Mouse (Mus musculus) ES-E14 (cell line): ENCODE measurements around the gene Smarcc1.

Experiments
- HCFC1 ChIP-seq: IDR thresholded peaks from 2 replicates; pipeline ENCODE4 v1.6.1; 2012; ENCODE audit warnings: low read length, inconsistent platforms, borderline replicate concordance; ENCODE audit not compliant: insufficient read depth
- ZC3H11A ChIP-seq: IDR thresholded peaks from 2 replicates; pipeline ENCODE4 v1.6.1; 2012; ENCODE audit warnings: low read depth, mild to moderate bottlenecking, inconsistent platforms, low read length, borderline replicate concordance
- ZNF384 ChIP-seq: IDR thresholded peaks from 2 replicates; pipeline ENCODE4 v1.6.1; 2012; ENCODE audit warnings: low read depth, low read length, inconsistent platforms

DNA sequence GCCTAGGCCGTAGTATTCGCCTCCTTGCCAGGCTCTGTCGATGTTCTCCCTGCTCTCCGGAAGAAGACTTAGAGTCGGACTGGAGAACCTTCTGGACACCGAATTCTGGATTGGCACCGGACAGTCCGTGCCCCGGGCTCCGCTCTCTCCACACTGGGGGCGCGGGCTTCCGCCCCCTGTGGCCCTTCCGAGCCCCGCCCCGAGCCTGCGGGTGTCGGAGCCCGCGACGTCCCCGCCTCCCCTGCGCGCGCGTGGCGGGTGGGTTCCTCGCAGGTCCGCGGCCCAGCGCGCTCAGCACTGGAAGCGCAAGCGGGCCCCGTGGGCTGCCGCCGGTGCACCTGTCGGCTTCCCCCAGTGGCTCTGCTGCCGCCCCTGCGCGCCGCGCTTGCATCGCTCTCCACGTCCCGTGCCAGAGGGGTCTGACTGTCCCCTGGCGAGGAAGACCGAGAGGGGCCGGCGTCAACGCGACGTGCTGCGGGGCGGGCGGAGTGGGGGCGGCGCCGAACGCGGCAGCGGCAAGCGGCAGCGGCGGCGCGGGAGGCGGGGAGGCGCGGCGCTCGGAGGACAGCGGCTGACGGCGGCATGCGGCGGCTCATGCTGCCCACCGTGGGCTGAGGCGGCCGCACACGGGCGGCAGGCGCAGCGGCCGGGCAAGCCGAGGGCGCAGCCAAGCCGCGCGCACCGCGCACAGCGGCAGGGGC, 127.5 kb downstream of the Smarcc1 start:
- TF ChIP-seq ZC3H11A (no peak), ZNF384 (no peak), HCFC1 (0 out of 2 replicates have a peak, but pooled peaks have one; percentile 30)
